Mouse (Mus musculus) kidney, adult 9 months (tissue): ENCODE measurements around the gene Cebpe.
A peak's percentile ranks its signal among the peaks of the same experiment; 100 is the strongest.

ENCODE experiments used
- DNase-seq: peaks from one replicate; pipeline ENCODE4 v3.0.0; 2022

Cebpe gene

DNA sequence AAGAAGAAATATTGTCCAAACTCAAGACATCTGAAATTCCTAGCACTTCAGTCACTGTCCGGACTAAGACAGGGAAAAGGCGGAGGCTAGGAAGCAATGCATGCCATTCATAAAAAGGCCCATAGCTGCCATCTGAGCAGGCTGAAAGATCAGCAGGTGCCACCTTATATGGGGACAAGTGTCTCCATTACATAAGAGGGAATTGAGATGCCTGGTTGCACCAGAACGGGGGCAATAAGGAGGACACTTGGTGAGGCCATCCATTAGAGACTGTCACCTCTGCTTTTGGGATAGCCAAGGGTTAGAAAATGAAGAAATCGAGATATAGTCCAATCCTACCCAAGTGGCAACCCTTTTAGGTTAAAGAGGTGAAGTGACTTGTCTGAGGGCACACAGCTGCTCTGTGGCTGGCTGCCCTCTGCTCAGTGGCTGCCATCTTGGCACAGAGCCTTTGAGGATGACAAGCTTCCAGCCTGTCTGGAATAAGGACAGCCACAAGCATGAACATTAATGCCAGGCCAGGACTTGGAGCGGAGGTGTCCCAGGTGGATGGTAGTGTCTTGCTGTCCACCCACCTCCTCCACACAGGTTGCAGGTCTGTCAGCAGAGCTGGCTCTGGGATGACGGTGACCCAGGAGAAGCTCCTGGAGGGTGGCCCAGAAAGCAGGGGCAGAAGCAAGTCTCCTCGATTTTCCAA is 8.8 kb upstream of the Cebpe start:
- no peak for DNase-seq

DNA sequence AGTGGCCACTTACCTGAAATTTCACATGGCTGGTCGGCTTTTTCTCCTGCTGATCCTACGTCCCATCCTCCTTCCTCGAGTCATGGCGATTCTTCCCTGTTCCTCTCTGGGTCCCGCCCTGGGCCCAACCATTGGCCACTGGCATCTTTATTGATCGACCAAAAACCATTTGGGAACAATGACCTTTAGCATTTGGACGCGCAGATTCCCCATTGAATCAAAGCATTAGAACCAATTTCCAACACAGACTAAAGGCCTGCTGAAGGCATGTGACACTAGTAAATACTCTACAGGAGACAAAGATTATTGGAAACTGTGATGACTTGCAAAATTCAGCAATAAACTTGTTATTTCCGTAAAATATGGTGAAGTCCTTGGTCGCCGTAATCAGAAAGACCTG is 8.1 kb upstream of the Cebpe start:
- DNase-seq = no peak

DNA sequence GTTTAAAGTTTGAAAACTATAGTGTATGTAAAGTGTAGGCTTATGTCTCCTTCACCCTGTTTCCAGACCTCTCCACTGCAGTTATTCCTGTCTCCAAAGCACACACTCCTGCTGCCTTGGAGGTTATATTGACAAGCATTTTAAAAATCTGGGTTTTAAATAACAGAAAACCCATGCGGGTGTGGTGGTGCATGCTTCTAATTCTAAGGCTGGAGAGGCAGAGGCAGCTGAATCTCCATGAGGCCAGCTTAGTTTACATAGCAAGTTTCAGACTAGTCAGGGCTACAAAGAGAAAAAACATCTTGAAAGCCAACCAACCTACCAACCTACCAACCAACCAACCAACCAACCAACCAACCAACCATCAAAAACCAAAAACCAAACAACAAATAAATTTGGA is 3.4 kb upstream of the Cebpe start:
- DNase-seq = no peak

GRCm38 (mm10) chr14:54714617-54715081 is 2.7 kb upstream of the Cebpe start:
- peak; percentile 30 for DNase-seq

- peak; percentile 93 for DNase-seq
These were observed 2.1 kb upstream of the Cebpe start for GRCm38 (mm10) chr14:54714121-54714520.

GRCm38 (mm10) chr14:54712861-54713260 is 887 bp upstream of the Cebpe start:
- DNase-seq = peak; percentile 51

DNA sequence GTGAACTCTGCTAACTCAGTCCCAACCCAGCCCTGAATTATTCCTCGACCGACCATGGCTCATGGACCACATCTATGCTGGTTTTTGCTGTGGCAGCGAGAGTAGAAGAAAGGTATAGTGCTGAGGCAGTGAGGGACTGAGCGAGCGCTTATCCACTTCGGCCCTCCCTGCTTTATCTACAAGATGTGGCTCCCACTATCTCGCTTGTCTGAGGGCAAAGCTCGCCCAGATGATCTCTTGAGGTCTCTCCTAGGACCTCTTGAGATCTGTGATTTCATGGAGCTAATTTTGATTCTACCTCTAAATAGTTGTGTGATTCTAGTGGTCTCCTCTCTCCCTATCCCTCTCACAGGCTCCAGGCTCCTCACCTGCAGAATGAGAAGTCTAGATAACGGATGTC is 2.9 kb downstream of the Cebpe start:
- no peak for DNase-seq

DNA sequence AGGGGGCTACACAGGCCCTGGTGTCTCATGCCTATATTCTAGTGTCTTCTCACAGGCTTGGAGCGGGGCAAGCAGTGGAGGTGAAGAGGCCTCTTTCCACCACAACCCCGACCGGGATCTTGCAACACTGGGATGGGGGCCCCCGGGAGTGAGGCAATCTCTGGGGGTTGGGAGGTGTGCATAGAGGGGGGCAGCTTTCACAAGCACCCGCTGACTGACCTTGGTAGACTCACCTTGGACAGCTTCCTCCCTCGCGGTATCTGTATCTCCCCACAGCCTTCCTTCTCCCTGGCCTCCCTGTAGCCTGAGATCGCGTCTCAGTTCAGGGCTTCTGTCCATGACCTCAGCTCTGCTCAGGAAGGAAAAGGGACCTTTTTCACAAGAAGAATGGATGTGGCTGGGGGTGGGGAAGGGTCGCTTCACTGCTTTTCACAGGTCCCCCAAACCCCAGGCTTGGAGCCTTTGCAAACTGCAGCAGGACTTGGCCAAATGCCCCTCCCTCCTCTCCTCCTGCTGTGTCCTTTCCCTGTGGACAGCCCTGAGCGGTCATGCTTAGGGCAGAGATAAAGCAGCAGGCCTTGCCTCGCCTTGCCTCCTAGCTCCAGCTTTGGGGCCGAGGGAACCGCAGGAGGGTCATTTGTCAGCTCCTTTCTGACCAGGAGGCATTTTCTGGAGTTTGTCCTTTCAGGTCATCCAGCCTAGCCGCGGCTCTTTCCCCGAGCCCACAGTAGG is 5.2 kb downstream of the Cebpe start:
- no peak for DNase-seq

DNA sequence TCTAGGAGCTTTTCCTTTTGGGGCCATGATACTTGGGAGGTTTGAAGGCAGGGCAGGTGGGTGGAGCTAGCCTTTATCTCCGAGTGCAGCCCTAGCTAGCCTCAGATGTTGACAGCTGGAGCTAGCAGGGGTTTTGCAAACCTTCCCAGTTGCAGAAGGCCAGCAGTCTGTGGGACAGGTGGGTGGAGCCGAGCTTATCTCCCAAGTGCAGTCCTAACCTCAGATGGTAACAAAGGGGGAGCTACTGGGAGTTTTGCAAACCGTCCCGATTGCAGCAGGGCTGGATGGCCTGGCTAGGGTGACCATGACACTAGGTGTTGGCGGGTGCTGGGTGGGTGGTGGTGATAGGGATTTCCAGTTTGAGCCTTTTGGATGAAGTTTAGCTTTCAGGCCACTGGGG is 6.1 kb downstream of the Cebpe start:
- no peak for DNase-seq

DNA sequence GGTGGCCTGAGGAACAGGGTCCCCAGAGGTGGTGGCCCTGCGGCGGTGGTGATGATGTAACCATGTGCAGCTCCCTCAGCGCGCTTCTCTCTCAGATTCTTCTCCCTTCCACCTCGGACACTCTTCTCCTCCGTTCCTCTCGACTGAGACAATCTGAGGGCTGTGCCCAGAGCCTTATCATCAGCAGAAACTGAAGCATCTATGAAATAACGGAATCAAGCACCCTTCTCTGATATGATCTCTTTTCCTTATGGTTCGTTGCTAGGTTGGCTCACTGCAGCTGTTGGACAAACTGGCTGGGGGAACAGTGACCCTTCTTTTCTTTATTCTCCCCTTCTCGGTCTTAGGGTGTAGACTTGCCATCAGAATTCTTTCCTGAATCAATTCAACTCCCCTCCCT is 8.8 kb downstream of the Cebpe start:
- no peak for DNase-seq

GRCm38 (mm10) chr14:54701298-54701697 is 10.7 kb downstream of the Cebpe start:
- DNase-seq = peak; percentile 73

DNA sequence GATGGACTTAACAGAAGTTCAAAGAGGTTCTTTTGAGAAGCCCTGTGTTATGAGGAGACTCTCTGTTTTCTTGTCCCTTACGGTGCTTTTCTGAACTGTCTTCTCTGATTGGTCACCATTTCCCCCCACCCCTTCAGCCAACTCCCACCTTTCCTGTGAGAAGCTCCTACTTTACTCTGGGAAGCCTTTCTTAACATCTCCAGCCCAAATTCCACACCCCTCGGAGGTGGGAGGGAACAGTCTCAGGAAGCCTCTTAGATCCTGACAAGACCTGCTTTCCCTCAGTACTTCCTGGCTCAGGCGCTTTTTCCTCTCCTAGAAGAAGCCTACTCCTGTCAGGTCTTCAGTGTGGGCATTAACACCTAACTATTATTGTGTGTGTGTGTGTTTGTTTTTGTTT is 12.4 kb downstream of the Cebpe start:
- DNase-seq = no peak

DNA sequence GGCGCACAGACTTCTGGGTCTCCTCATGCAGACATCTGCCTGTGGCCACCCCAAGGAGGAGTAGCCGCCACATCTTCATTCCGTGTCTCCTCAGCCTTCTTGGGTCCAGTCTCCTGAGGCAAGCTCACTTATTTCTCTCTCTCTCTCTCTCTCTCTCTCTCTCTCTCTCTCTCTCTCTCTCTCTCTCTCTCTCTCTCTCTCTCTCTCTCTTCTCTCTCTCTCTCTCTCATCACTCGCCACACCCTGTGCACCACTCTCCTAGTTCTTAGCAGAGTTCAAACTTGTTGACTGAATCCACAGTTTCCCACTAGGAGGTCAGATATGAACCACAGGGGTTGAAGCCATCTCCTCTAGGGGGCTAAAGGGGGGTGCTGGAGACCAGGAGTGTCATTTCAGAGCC is 13.2 kb downstream of the Cebpe start, which contains the start of gene Gm29776:
Gm29776 (minus strand) TSS at position 101 of the 400 bp plus-strand sequence.
- DNase-seq = no peak

DNA sequence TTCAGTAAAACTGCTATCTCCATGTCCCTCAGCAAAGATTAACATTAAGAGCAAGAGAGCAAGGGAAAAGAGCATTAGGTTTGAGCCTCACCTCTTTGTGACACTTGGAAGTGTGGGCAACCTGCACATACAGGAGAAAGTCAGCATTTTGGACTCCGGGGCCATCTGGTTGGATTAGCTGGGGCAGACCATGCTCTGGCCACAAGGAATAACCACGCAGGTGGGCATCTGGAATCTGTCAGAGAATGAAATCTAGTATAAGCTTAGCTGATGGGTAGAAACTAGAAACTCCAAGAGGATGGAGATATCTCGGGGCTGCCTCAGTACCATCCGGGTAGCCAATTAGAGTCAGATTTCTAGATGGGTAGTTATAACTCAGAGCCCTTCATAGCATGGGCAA is 15.2 kb downstream of the Cebpe start:
- DNase-seq = no peak

GRCm38 (mm10) chr14:54695042-54695441 is 16.9 kb downstream of the Cebpe start:
- no peak for DNase-seq

DNA sequence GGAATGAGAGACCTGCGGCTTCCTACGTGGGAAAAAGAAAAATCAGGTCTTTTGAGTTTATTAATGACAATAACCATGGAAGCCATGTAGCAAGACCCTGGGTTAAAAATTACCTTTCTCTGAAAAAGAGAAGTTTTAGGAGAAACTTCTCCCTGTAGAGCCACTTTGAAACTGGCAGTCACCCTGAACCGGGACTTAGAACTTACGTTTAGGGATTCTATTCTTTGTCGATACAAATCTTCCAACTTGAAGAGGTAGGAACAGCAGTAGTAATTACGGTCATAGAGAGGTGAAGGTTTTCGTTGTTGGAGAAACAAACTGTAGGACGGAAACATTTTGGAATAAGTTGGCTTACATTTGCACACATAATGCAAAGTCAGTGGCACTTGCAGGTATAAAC is 24.7 kb downstream of the Cebpe start:
- no peak for DNase-seq

DNA sequence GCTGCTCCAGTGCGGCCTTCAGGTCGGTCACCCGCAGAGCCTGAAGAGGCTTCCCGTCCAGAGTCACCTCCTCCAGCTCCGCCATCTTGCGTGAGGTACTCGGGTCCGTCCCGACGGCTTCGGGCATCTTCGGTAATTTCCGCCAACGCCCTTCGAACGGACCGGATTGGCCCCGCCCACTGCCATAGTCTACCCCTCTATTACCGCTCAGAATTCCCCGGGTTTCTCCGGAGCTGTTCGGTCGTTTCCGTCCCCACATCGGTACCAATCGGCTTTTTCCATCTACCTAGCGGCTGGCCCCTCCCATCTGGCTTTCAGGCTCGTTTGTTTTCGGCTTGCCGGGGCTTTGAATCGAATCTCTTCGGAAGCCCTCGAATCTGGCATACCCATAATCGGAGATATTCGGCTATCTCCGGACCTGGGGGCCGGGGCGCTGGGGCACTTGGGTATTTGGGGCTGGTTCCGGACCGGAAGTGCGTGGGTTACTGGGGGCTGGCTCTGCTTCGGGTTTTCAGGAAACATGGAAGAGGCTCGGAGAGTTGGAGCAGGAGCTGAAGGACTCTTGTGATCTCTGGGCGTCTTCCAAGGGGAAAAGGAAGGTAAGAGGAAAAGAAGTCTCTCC is 25.3 kb downstream of the Cebpe start, which contains the start of gene Acin1:
Acin1 (minus strand) TSS at position 410 of the 622 bp plus-strand sequence.
- DNase-seq = peak; percentile 100

DNA sequence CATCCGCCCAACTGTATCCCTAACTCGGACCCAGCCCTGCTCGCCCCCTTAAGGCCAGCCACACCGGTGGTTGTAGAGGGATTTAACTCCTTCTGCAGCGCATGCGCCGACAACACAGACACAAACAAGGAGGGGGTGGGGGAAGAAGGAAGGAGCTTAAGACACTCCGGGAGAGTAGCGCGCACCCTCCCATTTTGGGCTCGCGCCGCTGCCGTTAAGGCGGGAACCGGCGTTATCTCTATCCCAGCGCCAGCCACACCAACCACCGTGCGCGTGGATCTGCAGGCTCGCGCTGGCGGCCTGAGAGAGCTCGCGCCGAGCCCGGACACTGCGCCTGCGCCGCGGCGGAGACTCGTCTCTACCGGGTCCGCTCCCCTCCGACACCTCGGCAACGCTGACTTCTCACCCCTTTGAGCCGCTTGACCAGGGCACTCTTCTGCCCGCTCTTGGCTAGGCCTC is 25.9 kb downstream of the Cebpe start, which contains the start of gene 1700123O20Rik:
1700123O20Rik (plus strand) TSS at position 154 of the 459 bp plus-strand sequence.
- no peak for DNase-seq

- no peak for DNase-seq
These were observed 26.5 kb downstream of the Cebpe start for GRCm38 (mm10) chr14:54685471-54685870.

DNA sequence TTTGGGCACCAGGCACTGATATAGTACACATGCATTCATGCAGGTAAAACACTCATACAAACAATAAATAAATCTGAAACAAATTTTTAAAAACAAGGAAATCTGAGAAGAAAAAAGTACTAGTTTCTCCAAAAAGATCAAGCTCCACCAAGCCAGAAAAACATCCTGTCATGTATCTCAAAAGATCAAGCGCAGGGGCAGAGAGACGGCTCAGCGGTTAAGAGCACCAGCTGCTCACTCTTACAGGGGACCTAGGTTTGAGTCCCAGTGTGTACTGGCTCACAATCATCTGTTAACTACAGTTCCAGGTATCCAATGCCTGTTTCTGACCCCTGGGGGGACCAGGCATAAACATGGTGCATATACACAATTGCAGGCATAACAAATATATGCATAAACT is 29.6 kb downstream of the Cebpe start:
- DNase-seq = no peak

GRCm38 (mm10) chr14:54678657-54679304 is 33.2 kb downstream of the Cebpe start:
- DNase-seq = peak; percentile 33

DNA sequence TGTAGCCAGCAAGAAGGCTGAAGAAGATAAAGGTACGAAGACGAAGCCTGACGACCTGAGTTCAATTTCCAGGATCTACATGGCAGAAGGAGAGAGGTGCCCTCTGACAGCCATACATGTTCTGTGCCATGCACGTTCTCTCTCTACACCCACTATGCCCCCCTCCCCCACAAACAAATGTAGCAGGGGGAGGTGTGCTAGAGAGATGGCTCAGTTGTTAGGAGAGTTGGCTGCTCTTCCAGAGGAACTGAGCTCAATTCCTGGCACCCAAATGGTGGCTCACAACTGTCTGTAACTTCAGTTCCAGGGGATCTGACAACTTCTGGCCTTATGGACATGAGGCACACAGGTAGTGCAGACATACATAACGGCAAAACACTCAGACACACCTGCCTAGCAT is 35.7 kb downstream of the Cebpe start:
- no peak for DNase-seq

DNA sequence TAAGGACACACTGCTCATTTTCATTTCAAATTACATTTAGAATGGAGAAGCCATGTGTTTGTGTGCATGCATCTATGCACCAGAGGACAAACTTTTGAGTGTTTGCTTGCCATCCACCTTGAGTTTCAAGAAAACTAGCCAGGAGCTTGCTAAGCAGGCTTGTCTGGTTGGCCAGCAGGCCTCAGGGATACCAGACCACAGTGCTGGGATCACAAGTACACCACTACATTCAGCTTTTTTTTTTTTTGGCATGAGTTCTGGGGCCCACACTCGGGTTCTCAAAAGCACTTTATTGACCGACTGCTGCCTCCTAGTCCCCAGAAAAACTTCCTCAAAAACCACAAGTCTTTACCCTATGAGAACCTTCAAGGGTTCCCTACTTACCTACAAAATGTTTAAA is 37.7 kb downstream of the Cebpe start:
- no peak for DNase-seq
